Mouse (Mus musculus): ENCODE measurements around the gene Gjc1. TPM values are rescaled to one million over a fixed set of nuclear protein-coding genes. Genes with fewer than 3 reads are reported as not detected.
A peak's percentile ranks its signal among the peaks of the same experiment; 100 is the strongest.

Gjc1 gene
- total RNA-seq (2014; rRNA removed) = 13.2 and 18.0 TPM in 2 replicates
- 21.3 and 24.1 TPM in 2 replicates for polyA plus RNA-seq (2015; fragmentation: Nextera tagmentation; extraction: Ambion mirVana)

GRCm38 (mm10) chr11:102819021-102819782 lies at the start of gene Gjc1:
Gene Gjc1 (minus strand): TSS chr11:102819700.
- Histone ChIP-seq H3K36me3 (ENCODE audit: insufficient read depth, low read length) (no peaks in the 10 kb centered on the region), H3K9me3 (ENCODE audit: low read length) (no peaks in the 10 kb centered on the region), H3K27me3 (ENCODE audit: insufficient read depth, low read length) (no peaks in the 10 kb centered on the region), H3K4me2 (ENCODE audit: low read depth, low read length) (peak within 1 kb of the TSS; percentile 85), H3K27ac (peak within 1 kb of the TSS; percentile 85), H3K4me1 (ENCODE audit: insufficient read depth, low read length) (peaks cover 6% of the 10 kb centered on the region; the same call in 1 of the 2 replicates), H3K9ac (replicated peaks; ENCODE audit: low read length) (peak within 1 kb of the TSS; percentile 72), H3K4me3 (ENCODE audit: low read length) (peak within 1 kb of the TSS; percentile 79)
- ATAC-seq (peak; percentile 86), DNase-seq (ENCODE audit: low spot score) (peak; percentile 86)
- WGBS = 0% methylated on average over 68 of the region's 97 CpGs
- TF ChIP-seq CTCF (IDR thresholded peaks at IDR 0.05; ENCODE audit: low read depth) = peak; percentile 50

GRCm38 (mm10) chr11:102864272-102864671 lies 44.8 kb upstream of the Gjc1 start:
- no peaks in the 10 kb centered on the region for H3K9me3 ChIP-seq (ENCODE audit: low read length)
- DNase-seq (ENCODE audit: low spot score) = peak; percentile 92
- no peak overlapping the region for H3K9ac ChIP-seq (replicated peaks; ENCODE audit: low read length)
- no peak overlapping the region for H3K4me3 ChIP-seq (ENCODE audit: low read length)
- H3K27ac ChIP-seq = no peak overlapping the region
- no peaks in the 10 kb centered on the region for H3K27me3 ChIP-seq (ENCODE audit: insufficient read depth, low read length)
- no peak for ATAC-seq
- peak; percentile 77 for TF ChIP-seq CTCF (IDR thresholded peaks at IDR 0.05; ENCODE audit: low read depth)
- H3K4me2 ChIP-seq (ENCODE audit: low read depth, low read length) = no peak overlapping the region
- no peaks in the 10 kb centered on the region for H3K4me1 ChIP-seq (ENCODE audit: insufficient read depth, low read length)
- peaks cover 32% of the 10 kb centered on the region for H3K36me3 ChIP-seq (ENCODE audit: insufficient read depth, low read length)
- WGBS = 30% methylated on average over 4 of the region's 4 CpGs

- no peaks in the 10 kb centered on the region for H3K4me1 ChIP-seq (ENCODE audit: insufficient read depth, low read length)
- H3K36me3 ChIP-seq (ENCODE audit: insufficient read depth, low read length) = peaks cover 35% of the 10 kb centered on the region
- no peaks in the 10 kb centered on the region for H3K27me3 ChIP-seq (ENCODE audit: insufficient read depth, low read length)
- DNase-seq (ENCODE audit: low spot score) = peak; percentile 57
- H3K27ac ChIP-seq = no peak overlapping the region
- no peak for TF ChIP-seq CTCF (IDR thresholded peaks at IDR 0.05; ENCODE audit: low read depth)
- ATAC-seq = peak; percentile 59; the same call in 1 of the 2 replicates
- 57% methylated on average over 8 of the region's 8 CpGs for WGBS
- no peaks in the 10 kb centered on the region for H3K9me3 ChIP-seq (ENCODE audit: low read length)
- H3K4me3 ChIP-seq (ENCODE audit: low read length) = no peak overlapping the region
- no peak overlapping the region for H3K9ac ChIP-seq (replicated peaks; ENCODE audit: low read length)
- no peak overlapping the region for H3K4me2 ChIP-seq (ENCODE audit: low read depth, low read length)
Measured at GRCm38 (mm10) chr11:102859933-102860332, 40.4 kb upstream of the Gjc1 start.

GRCm38 (mm10) chr11:102858951-102859350 lies 39.5 kb upstream of the Gjc1 start:
- no peak overlapping the region for H3K4me2 ChIP-seq (ENCODE audit: low read depth, low read length)
- DNase-seq (ENCODE audit: low spot score) = peak; percentile 70
- no peak for TF ChIP-seq CTCF (IDR thresholded peaks at IDR 0.05; ENCODE audit: low read depth)
- no peaks in the 10 kb centered on the region for H3K27me3 ChIP-seq (ENCODE audit: insufficient read depth, low read length)
- no peak overlapping the region for H3K4me3 ChIP-seq (ENCODE audit: low read length)
- no peaks in the 10 kb centered on the region for H3K4me1 ChIP-seq (ENCODE audit: insufficient read depth, low read length)
- no peak overlapping the region for H3K9ac ChIP-seq (replicated peaks; ENCODE audit: low read length)
- 57% methylated on average over 11 of the region's 11 CpGs for WGBS
- no peaks in the 10 kb centered on the region for H3K9me3 ChIP-seq (ENCODE audit: low read length)
- H3K36me3 ChIP-seq (ENCODE audit: insufficient read depth, low read length) = peaks cover 42% of the 10 kb centered on the region
- H3K27ac ChIP-seq = no peak overlapping the region
- peak; percentile 74 for ATAC-seq

GRCm38 (mm10) chr11:102855941-102856340 lies 36.4 kb upstream of the Gjc1 start:
- H3K36me3 ChIP-seq (ENCODE audit: insufficient read depth, low read length) = peaks cover 41% of the 10 kb centered on the region
- no peak for TF ChIP-seq CTCF (IDR thresholded peaks at IDR 0.05; ENCODE audit: low read depth)
- H3K9me3 ChIP-seq (ENCODE audit: low read length) = no peaks in the 10 kb centered on the region
- H3K27ac ChIP-seq = no peak overlapping the region
- H3K4me3 ChIP-seq (ENCODE audit: low read length) = no peak overlapping the region
- ATAC-seq (no peak), DNase-seq (ENCODE audit: low spot score) (no peak)
- no peaks in the 10 kb centered on the region for H3K4me1 ChIP-seq (ENCODE audit: insufficient read depth, low read length)
- 91% methylated on average over 6 of the region's 6 CpGs for WGBS
- H3K27me3 ChIP-seq (ENCODE audit: insufficient read depth, low read length) = no peaks in the 10 kb centered on the region
- H3K4me2 ChIP-seq (ENCODE audit: low read depth, low read length) = no peak overlapping the region
- no peak overlapping the region for H3K9ac ChIP-seq (replicated peaks; ENCODE audit: low read length)

- H3K9ac ChIP-seq (replicated peaks; ENCODE audit: low read length) = no peak overlapping the region
- peaks cover 58% of the 10 kb centered on the region for H3K36me3 ChIP-seq (ENCODE audit: insufficient read depth, low read length)
- TF ChIP-seq CTCF (IDR thresholded peaks at IDR 0.05; ENCODE audit: low read depth) = peak; percentile 68
- DNase-seq (ENCODE audit: low spot score) (peak; percentile 41), ATAC-seq (no peak)
- H3K9me3 ChIP-seq (ENCODE audit: low read length) = no peaks in the 10 kb centered on the region
- H3K4me1 ChIP-seq (ENCODE audit: insufficient read depth, low read length) = no peaks in the 10 kb centered on the region
- H3K27ac ChIP-seq = no peak overlapping the region
- H3K4me3 ChIP-seq (ENCODE audit: low read length) = no peak overlapping the region
- no peak overlapping the region for H3K4me2 ChIP-seq (ENCODE audit: low read depth, low read length)
- H3K27me3 ChIP-seq (ENCODE audit: insufficient read depth, low read length) = no peaks in the 10 kb centered on the region
Measured at GRCm38 (mm10) chr11:102853760-102854159, 34.3 kb upstream of the Gjc1 start.

- Histone ChIP-seq H3K27ac (no peak overlapping the region), H3K4me2 (ENCODE audit: low read depth, low read length) (no peak overlapping the region), H3K27me3 (ENCODE audit: insufficient read depth, low read length) (no peaks in the 10 kb centered on the region), H3K36me3 (ENCODE audit: insufficient read depth, low read length) (peaks cover 68% of the 10 kb centered on the region), H3K4me1 (ENCODE audit: insufficient read depth, low read length) (no peaks in the 10 kb centered on the region), H3K4me3 (ENCODE audit: low read length) (no peak overlapping the region), H3K9ac (replicated peaks; ENCODE audit: low read length) (no peak overlapping the region), H3K9me3 (ENCODE audit: low read length) (no peaks in the 10 kb centered on the region)
- peak; percentile 61 for DNase-seq (ENCODE audit: low spot score)
- peak; percentile 65 for TF ChIP-seq CTCF (IDR thresholded peaks at IDR 0.05; ENCODE audit: low read depth)
- WGBS = 70% methylated on average over 5 of the region's 5 CpGs
- no peak for ATAC-seq
Measured at GRCm38 (mm10) chr11:102851883-102852282, 32.4 kb upstream of the Gjc1 start.
